Comparison of ENCODE assay signal across 8 mouse cellular contexts in the genomic region with DNA sequence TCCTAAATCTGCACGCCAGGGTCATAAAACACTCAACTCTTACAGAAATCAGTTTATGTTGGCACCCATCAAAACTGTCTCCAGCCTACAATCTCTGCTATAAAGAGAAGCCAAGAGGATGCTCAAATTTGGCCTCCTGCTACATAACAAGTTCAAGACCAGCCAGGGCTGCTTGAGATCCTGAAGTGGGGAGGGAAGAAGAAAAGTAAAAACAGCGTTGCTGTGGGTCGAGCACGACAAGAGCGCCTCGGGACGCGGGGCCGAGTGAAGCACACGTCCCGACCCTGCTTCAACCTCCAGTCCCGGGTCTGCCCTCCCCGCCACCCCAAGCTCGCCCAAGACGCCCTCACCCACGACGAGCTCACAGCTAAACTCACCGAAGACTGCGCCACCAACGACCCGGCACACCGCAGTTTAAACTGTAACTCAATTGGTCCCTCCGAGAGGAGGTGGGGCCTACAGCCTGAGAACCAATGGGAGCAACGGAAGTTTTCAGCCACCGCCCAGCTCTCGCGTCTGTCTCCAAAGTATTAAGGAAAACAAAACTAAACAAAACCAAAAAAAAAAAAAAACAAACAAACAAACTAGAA. TPM values are rescaled to one million over a fixed set of nuclear protein-coding genes. Genes with fewer than 3 reads are reported as not detected.
DNase-seq lines count a peak whose midpoint lies in the region; ATAC-seq and TF ChIP-seq lines count a peak whose summit lies in the region.

A gene (minus strand): TSS at position 428 of the 590 bp plus-strand sequence.

- H3K79me2 ChIP-seq in liver, adult 2 months (ENCODE audit: control insufficient read depth, insufficient read depth, low read length) = peaks cover 2% of the 10 kb centered on the region; the same call in 1 of the 2 replicates
- peaks cover 9% of the 10 kb centered on the region for H3K79me2 ChIP-seq in myocyte (ENCODE audit: control insufficient read depth, insufficient read depth)

- H3K36me3 ChIP-seq in heart, embryonic 10.5 days = peaks cover 21% of the 10 kb centered on the region
- peaks cover 25% of the 10 kb centered on the region for H3K36me3 ChIP-seq in kidney, embryonic 15.5 days
- H3K36me3 ChIP-seq in liver, adult 2 months (ENCODE audit: control insufficient read depth, insufficient read depth, low read length) = peaks cover 12% of the 10 kb centered on the region; the same call in 1 of the 2 replicates
- peaks cover 5% of the 10 kb centered on the region for H3K36me3 ChIP-seq in myocyte (ENCODE audit: control insufficient read depth, insufficient read depth)
- H3K36me3 ChIP-seq in splenic B cell, adult 2 months (ENCODE audit: control insufficient read depth, insufficient read depth, low read length, poor library complexity, severe bottlenecking) = no peaks in the 10 kb centered on the region; the same call in 1 of the 2 replicates

- peaks cover 15% of the 10 kb centered on the region; the same call in 1 of the 2 replicates for H3K4me1 ChIP-seq in heart, embryonic 10.5 days
- H3K4me1 ChIP-seq in kidney, embryonic 15.5 days = peaks cover 12% of the 10 kb centered on the region
- H3K4me1 ChIP-seq in liver, adult 2 months (ENCODE audit: control insufficient read depth, insufficient read depth, low read length) = peaks cover 11% of the 10 kb centered on the region; the same call in 1 of the 2 replicates

- peak within 1 kb of the TSS; percentile 54 for H3K9ac ChIP-seq in kidney, embryonic 15.5 days
- peak within 1 kb of the TSS; percentile 96 for H3K9ac ChIP-seq in liver, adult 2 months (ENCODE audit: low read depth, low read length)

- no peak within 1 kb of the TSS for H3ac ChIP-seq in myocyte (ENCODE audit: control insufficient read depth, insufficient read length)

- TF ChIP-seq POLR2A in liver, adult 2 months (IDR thresholded peaks at IDR 0.05; ENCODE audit: extremely low read depth, insufficient read depth, low read length) = peak; percentile 93
- peak; percentile 92 for TF ChIP-seq POLR2A in myocyte (IDR thresholded peaks at IDR 0.05; ENCODE audit: insufficient read length, low read depth)

- DNase-seq in B cell, adult 2 months = peak; percentile 77 to 82
- peak; percentile 94 for DNase-seq in brain, adult 2 months (ENCODE audit: low read depth, low spot score)
- DNase-seq in heart, embryonic 10.5 days (ENCODE audit: low spot score) = peak; percentile 95
- peak; percentile 88 for DNase-seq in liver, adult 2 months (ENCODE audit: extremely low read depth, low read depth, low spot score)
- peak; percentile 90 for DNase-seq in splenic B cell, adult 2 months (ENCODE audit: low read depth, low spot score)

- H3K27ac ChIP-seq in heart, embryonic 10.5 days = peak within 1 kb of the TSS; percentile 89
- peak within 1 kb of the TSS; percentile 71 for H3K27ac ChIP-seq in kidney, embryonic 15.5 days
- peak within 1 kb of the TSS; percentile 83 for H3K27ac ChIP-seq in liver, adult 2 months (replicated peaks; ENCODE audit: insufficient read depth, low read depth, low read length)

- WGBS in heart, embryonic 10.5 days = 3% methylated on average over 27 of the region's 27 CpGs
- WGBS in kidney, embryonic 15.5 days = 2% methylated on average over 27 of the region's 27 CpGs
- 3% methylated on average over 27 of the region's 27 CpGs for WGBS in liver, adult 2 months

- TF ChIP-seq CTCF in liver, adult 2 months (IDR thresholded peaks at IDR 0.05; ENCODE audit: low read depth, low read length) = no peak

- H3K27me3 ChIP-seq in heart, embryonic 10.5 days (ENCODE audit: insufficient read depth, poor library complexity, severe bottlenecking) = no peaks in the 10 kb centered on the region
- H3K27me3 ChIP-seq in kidney, embryonic 15.5 days = no peaks in the 10 kb centered on the region
- no peaks in the 10 kb centered on the region for H3K27me3 ChIP-seq in liver, adult 2 months (ENCODE audit: control insufficient read depth, insufficient read depth, low read length)
- no peaks in the 10 kb centered on the region for H3K27me3 ChIP-seq in myocyte (ENCODE audit: control insufficient read depth, insufficient read depth, insufficient read length)
- no peaks in the 10 kb centered on the region for H3K27me3 ChIP-seq in splenic B cell, adult 2 months (ENCODE audit: control insufficient read depth, insufficient read depth, low read length, poor library complexity, severe bottlenecking)

- H3K9me3 ChIP-seq in heart, embryonic 10.5 days = no peaks in the 10 kb centered on the region
- no peaks in the 10 kb centered on the region; the same call in 1 of the 2 replicates for H3K9me3 ChIP-seq in kidney, embryonic 15.5 days (replicated peaks)

- peak; percentile 100 for ATAC-seq in erythroblast, adult 5-6 weeks (replicated peaks; ENCODE audit: low FRiP score, poor library complexity, severe bottlenecking)
- ATAC-seq in kidney, embryonic 15.5 days (replicated peaks; ENCODE audit: low FRiP score) = peak; percentile 96

- peak within 1 kb of the TSS; percentile 68 for H3K4me3 ChIP-seq in heart, embryonic 10.5 days
- peak within 1 kb of the TSS; percentile 65 for H3K4me3 ChIP-seq in kidney, embryonic 15.5 days (replicated peaks)
- peak within 1 kb of the TSS; percentile 99 for H3K4me3 ChIP-seq in liver, adult 2 months (ENCODE audit: insufficient read depth, low read depth, low read length)
- peak within 1 kb of the TSS; percentile 53 for H3K4me3 ChIP-seq in myocyte

- peak within 1 kb of the TSS; percentile 61 for H3K4me2 ChIP-seq in kidney, embryonic 15.5 days
- H3K4me2 ChIP-seq in myocyte (ENCODE audit: low read depth) = peak within 1 kb of the TSS; percentile 74

TF ChIP-seq in myocyte, 11 proteins besides CTCF, POLR2A, EP300 and RAD21:
- TF ChIP-seq E2F4 (IDR thresholded peaks at IDR 0.05; ENCODE audit: insufficient read depth) (peak; percentile 75), POLR2AphosphoS2 (IDR thresholded peaks at IDR 0.05; ENCODE audit: insufficient read length, low read depth) (peak; percentile 95), REST (IDR thresholded peaks at IDR 0.05; ENCODE audit: insufficient read depth, insufficient read length) (no peak)

RNA-seq across cellular contexts. Expression of the gene that starts here (rescaled TPM):
- total RNA-seq in erythroblast, adult 5-6 weeks (2015; ENCODE audit: low replicate concordance) = 98.6 and 127 TPM in 2 replicates
- total RNA-seq in erythroblast, adult 5-6 weeks (2017; ENCODE audit: low replicate concordance) = 89.8 and 114 TPM in 2 replicates
- 101 and 118 TPM in 2 replicates for polyA plus RNA-seq in heart, embryonic 10.5 days (2016; fragmentation: Nextera tagmentation; extraction: Ambion mirVana)
- polyA plus RNA-seq in kidney, embryonic 15.5 days (2015; fragmentation: Nextera tagmentation; extraction: Ambion mirVana) = 100 and 113 TPM in 2 replicates
- total RNA-seq in liver, adult 2 months (2014; rRNA removed) = 40.0 and 45.4 TPM in 2 replicates
- polyA plus RNA-seq in liver, adult 2 months (2012; rRNA removed) = 12.0 and 17.7 TPM in 2 replicates
- 105 TPM for polyA plus RNA-seq in myocyte (2012; fragmentation: generic; extraction: Trizol)

Comparison
In these comparisons a context has a peak if more than half of its experiments do, and no peak if none do; other contexts are left out.
1. Peak in every context shown above with its lines: DNase-seq, ATAC-seq, H3K4me3 ChIP-seq and H3K27ac ChIP-seq.